Mouse (Mus musculus) liver, adult 2 months (tissue): ENCODE data around the gene Tgfbi.

Experiments
- CTCF ChIP-seq: fragments of 200-500 bp; IDR thresholded peaks from 2 replicates; pipeline ENCODE4 v1.5.1; 2011; ENCODE audit warnings: low read depth, low read length, control low read depth
- POLR2A ChIP-seq: fragments of 200-500 bp; IDR thresholded peaks from 2 replicates; pipeline ENCODE4 v1.6.1; 2011; ENCODE audit warnings: low read length, control low read depth; ENCODE audit not compliant: insufficient read depth; ENCODE audit errors: extremely low read depth

DNA sequence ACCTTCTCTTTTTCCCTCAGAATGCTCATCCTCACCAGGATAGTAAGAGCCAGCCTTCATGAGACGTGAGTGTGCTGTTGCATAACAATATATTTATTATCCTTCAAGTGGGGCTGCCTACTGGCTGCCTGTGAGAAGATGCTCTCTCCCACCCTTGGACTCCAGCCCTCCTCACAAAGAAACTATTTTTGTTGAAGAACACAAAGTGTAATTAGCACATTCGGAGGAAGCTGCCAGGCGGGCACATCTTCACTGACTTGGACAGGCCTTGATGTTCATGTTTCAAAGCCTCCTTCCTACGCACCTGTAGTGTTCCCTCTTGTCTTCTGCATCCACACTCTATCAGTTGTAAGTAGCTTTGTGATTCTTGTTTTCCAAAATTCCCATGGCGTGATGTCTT lies 28.9 kb upstream of the Tgfbi start:
- no peak for TF ChIP-seq CTCF
- TF ChIP-seq POLR2A: no peak
